Mouse (Mus musculus): ENCODE measurements at regions not wholly inside any gene's neighbourhood (a gene's known extent, or its start where the extent isn't known, plus 50 kb on each side); places are given as distances from the start of the nearest gene placed in this dataset.

DNA sequence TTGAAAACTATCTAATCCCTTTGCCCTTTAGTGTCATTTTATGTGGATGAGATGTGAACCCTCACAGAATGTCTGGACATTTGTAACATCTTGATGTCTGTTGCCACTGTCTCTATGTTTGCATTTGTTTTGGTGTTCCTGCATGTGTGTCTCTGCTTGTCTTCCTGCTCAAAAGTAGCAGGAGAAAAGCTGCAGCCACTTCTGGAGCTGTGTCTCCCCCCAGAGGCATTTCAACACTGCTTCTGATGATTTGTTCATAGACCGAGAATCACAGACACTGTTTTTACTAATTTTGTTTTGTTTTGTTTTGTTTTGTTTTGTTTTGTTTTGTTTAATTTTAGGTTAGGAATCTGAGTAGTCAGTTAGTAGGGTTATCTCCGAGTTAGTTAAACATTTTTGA is 883.8 kb downstream of the Gbe1 start:
- no peak for DNase-seq

- no peak for DNase-seq
These were observed 895.1 kb downstream of the Gbe1 start for GRCm38 (mm10) chr16:71208806-71209205.

DNA sequence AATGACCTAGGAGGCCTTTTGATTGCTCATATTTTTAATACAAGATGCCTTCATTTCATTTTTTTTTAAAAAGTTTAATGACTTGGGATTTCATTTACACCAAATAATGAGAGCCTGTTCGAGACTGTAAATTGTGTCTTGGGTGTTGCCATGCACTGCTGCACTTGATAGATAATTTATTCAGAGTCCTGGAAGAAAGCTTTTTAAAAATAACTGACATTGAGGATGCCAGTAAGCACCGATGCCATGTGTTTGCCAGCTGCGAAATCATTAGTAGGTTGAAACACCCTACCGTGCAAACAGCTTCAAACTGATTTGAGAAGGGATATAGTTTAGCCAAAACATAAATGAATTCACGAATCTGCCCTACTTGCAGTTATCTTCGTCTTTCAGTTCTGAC is 910.7 kb downstream of the Gbe1 start:
- DNase-seq, result no peak

GRCm38 (mm10) chr16:71230104-71230653 is 916.4 kb downstream of the Gbe1 start:
- no peak for DNase-seq

DNA sequence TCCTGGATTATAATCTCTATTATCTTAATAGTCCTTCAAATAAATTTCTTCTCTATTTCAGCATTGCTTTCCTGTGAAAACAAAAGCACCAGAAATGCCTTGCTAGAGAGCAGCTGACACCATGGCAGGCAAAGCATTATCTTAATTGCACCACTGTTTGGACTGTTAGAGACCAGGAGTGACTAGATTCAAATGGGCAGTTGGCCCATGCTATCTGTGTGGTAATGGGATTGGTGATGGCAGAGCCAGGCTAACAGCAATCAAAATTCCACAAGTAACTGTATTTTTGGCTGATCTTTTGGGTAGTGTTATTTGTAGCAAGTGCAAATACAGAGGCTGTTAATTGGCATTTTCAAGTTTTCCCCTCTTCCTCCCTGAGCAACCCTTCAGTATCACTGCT is 929.3 kb downstream of the Gbe1 start:
- DNase-seq, result no peak

- DNase-seq, result no peak
These were observed 929.7 kb downstream of the Gbe1 start for GRCm38 (mm10) chr16:71243480-71243879.

DNA sequence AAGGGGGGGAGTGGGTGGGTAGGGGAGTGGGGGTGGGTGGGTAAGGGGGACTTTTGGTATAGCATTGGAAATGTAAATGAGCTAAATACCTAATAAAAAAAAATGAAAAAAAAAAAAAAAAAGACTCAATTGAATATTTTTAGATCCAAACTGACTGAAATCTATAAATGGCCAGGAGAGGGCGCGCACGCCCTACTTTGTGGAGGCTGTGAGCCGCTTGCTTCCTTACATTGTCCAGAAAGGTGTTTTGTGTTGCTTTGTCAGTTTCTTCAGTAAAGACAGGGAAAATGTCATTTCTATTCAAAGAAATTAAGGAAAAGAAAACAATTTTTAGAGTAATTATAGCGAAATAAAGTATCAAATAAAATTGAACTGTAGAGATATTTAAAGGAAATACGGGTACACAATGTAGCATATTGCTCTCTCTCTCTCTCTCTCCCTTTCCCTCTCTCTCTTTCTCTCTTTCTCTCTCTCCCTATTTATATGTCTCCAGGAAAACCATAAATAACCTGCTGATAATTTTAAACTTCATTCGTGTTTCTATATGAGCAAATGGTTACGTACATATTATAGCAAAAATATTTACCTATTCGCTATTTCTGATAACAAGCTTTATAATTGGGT is 933.9 kb downstream of the Gbe1 start:
- peak; percentile 7 for DNase-seq

DNA sequence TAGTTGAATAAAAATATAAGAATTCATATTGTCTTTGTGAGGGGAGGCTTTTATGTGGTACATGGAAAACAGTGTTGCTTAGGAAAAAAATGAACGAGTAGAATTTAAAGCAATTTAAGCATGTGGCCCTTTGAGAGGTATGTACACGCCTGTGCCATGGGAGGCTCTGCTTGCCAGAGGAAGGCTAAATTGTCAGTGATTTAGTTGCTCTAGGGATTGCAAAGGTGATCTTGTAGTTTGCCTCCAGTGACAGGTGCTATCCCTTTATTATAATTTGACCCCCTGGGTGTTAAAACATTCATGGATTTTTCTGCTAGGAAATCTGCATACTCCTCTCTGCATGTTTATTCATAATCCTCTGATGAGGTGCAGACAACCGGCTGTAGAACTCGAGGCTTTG is 942.0 kb downstream of the Gbe1 start:
- no peak for DNase-seq

DNA sequence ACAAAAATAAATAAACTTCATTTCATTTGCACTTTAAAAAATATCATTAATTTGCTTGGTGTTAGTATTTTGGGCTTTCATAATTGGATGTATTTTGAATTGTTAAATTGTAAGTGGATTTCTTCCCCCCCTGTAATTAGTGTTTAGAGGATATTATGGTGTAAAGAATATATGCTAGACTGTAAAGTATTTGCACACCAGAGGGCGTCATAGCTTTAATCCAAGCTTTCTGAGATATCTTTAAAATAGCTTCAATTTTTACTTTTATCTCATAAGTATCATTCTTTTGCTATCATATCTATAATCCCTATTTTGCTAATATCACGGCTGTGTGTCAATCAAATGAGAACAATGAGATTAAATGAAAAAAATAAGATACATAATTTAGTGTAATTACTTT is 942.4 kb downstream of the Gbe1 start:
- no peak for DNase-seq

DNA sequence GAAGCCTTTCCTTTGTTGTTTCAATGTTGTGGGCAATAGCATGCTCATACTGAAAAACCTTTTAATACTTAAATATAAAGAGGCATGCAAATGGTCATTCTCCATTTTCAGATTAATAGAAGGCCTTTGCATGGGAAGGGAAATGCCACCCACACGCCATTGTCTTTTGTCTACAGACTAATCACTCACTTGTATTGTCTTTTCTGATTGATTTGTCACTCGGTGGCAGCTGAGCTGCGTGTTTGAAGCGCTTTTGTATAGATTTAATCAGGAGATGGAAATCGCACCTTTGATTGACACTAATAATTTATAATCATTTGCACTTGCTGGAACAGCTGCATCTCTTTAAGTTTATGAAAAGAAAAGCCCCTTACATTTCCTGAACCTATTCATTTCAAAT is 953.4 kb downstream of the Gbe1 start:
- DNase-seq, result no peak
